Mouse (Mus musculus) embryonic facial prominence, embryonic 14.5 days (tissue): ENCODE measurements around the gene Prkrip1. TPM values are rescaled to one million over a fixed set of nuclear protein-coding genes. Genes with fewer than 3 reads are reported as not detected.

Experiments used
- ATAC-seq: fragments of 200-750 bp; cut with Nextera tagmentation; 2 replicates; pipeline ENCODE4 v1.8.0; 2017; ENCODE audit warnings: low read depth, moderate number of reproducible peaks, moderate TSS enrichment
- DNase-seq: peaks from one replicate; pipeline ENCODE4 v3.0.0-alpha.2; 2015; ENCODE audit warnings: low spot score
- H3K27ac ChIP-seq: fragments of 300-500 bp; sonication (generic); replicated peaks from 2 replicates; pipeline ENCODE4 v1.5.1; 2014; ENCODE audit warnings: low read depth, mild to moderate bottlenecking, low read length, moderate library complexity
- H3K27me3 ChIP-seq: fragments of 300-500 bp; sonication (generic); replicated peaks from 2 replicates; pipeline ENCODE4 v1.6.1; 2014; ENCODE audit warnings: low read length; ENCODE audit not compliant: control insufficient read depth, insufficient read depth
- H3K36me3 ChIP-seq: fragments of 300-500 bp; sonication (generic); 2 replicates; pipeline ENCODE4 v1.6.1; 2014; ENCODE audit warnings: low read length, mixed read lengths; ENCODE audit not compliant: control insufficient read depth, insufficient read depth
- H3K4me1 ChIP-seq: fragments of 300-500 bp; sonication (generic); 2 replicates; pipeline ENCODE4 v1.6.1; 2014; ENCODE audit warnings: antibody characterized with exemption, low read length; ENCODE audit not compliant: control insufficient read depth, insufficient read depth
- H3K4me2 ChIP-seq: fragments of 300-500 bp; sonication (generic); 2 replicates; pipeline ENCODE4 v1.6.1; 2014; ENCODE audit warnings: low read depth, mild to moderate bottlenecking, low read length, moderate library complexity, mixed read lengths
- H3K4me3 ChIP-seq: fragments of 300-500 bp; sonication (generic); 2 replicates; pipeline ENCODE4 v1.5.1; 2014; ENCODE audit warnings: low read depth, mild to moderate bottlenecking, low read length
- H3K9ac ChIP-seq: fragments of 300-500 bp; sonication (generic); 2 replicates; pipeline ENCODE4 v1.6.1; 2014; ENCODE audit warnings: low read depth, mild to moderate bottlenecking, low read length, moderate library complexity, mixed read lengths
- H3K9me3 ChIP-seq: fragments of 300-500 bp; sonication (generic); 2 replicates; pipeline ENCODE4 v1.6.1; 2016; ENCODE audit warnings: low read length; ENCODE audit not compliant: control insufficient read depth
- WGBS: fragments of 180-500 bp; shearing (Covaris S2); extraction: QIAGEN DNeasy Blood & Tissue Kit; methylation state at CpG from one replicate; pipeline ENCODE4 v1.1.7; 2014; 5-methylcytosine and 5-hydroxymethylcytosine counted together
- polyA plus RNA-seq: library from polyadenylated mRNA; unstranded; fragments of >200 nt; fragmentation: Nextera tagmentation; extraction: Ambion mirVana; gene quantifications from 2 replicates; pipeline ENCODE4 v1.2.1, GENCODE M21; 2014

The Prkrip1 gene
- polyA plus RNA-seq, 1 experiment from 2014 or later, result 52.0 TPM

GRCm38 (mm10) chr5:136240381-136240780, 41.6 kb upstream of the Prkrip1 start:
- H3K4me1 ChIP-seq, result peaks cover 14% of the 10 kb centered on the region
- no peak overlapping the region for H3K27ac ChIP-seq
- H3K27me3 ChIP-seq, result no peaks in the 10 kb centered on the region
- ATAC-seq (no peak), DNase-seq (no peak)
- H3K9me3 ChIP-seq, result no peaks in the 10 kb centered on the region
- H3K4me2 ChIP-seq, result no peak overlapping the region
- H3K9ac ChIP-seq, result no peak overlapping the region
- no peaks in the 10 kb centered on the region for H3K36me3 ChIP-seq
- 47% methylated on average over 1 of the region's 1 CpGs for WGBS
- no peak overlapping the region for H3K4me3 ChIP-seq

GRCm38 (mm10) chr5:136237607-136238006, 38.8 kb upstream of the Prkrip1 start:
- Histone ChIP-seq H3K9me3 (no peaks in the 10 kb centered on the region), H3K9ac (peak overlapping the region; percentile 42), H3K4me2 (peak overlapping the region; percentile 58), H3K36me3 (no peaks in the 10 kb centered on the region), H3K4me1 (peaks cover 8% of the 10 kb centered on the region), H3K4me3 (peak overlapping the region; percentile 32), H3K27me3 (no peaks in the 10 kb centered on the region), H3K27ac (no peak overlapping the region)
- ATAC-seq (no peak), DNase-seq (no peak)
- 4% methylated on average over 19 of the region's 19 CpGs for WGBS

GRCm38 (mm10) chr5:136236611-136237010, 37.8 kb upstream of the Prkrip1 start:
- no peaks in the 10 kb centered on the region for H3K9me3 ChIP-seq
- H3K4me1 ChIP-seq, result peaks cover 8% of the 10 kb centered on the region
- WGBS, result 77% methylated on average over 5 of the region's 5 CpGs
- ATAC-seq, result no peak
- H3K27me3 ChIP-seq, result no peaks in the 10 kb centered on the region
- DNase-seq, result no peak
- no peak overlapping the region for H3K9ac ChIP-seq
- no peak overlapping the region for H3K27ac ChIP-seq
- H3K36me3 ChIP-seq, result peaks cover under 1% of the 10 kb centered on the region; the same call in 1 of the 2 replicates
- no peak overlapping the region for H3K4me3 ChIP-seq
- no peak overlapping the region for H3K4me2 ChIP-seq

GRCm38 (mm10) chr5:136230348-136231035, 31.7 kb upstream of the Prkrip1 start:
- Histone ChIP-seq H3K27ac (0 out of 2 replicates have a peak overlapping the region, but pooled peaks have one; percentile 10), H3K9ac (no peak overlapping the region), H3K4me2 (no peak overlapping the region), H3K4me3 (no peak overlapping the region), H3K9me3 (no peaks in the 10 kb centered on the region), H3K27me3 (no peaks in the 10 kb centered on the region), H3K4me1 (no peaks in the 10 kb centered on the region), H3K36me3 (peaks cover 5% of the 10 kb centered on the region; the same call in 1 of the 2 replicates)
- DNase-seq, result peak; percentile 85
- 55% methylated on average over 4 of the region's 4 CpGs for WGBS
- peak; percentile 68; the same call in 1 of the 2 replicates for ATAC-seq

GRCm38 (mm10) chr5:136226246-136226876, 27.6 kb upstream of the Prkrip1 start:
- H3K4me2 ChIP-seq, result no peak overlapping the region
- no peak overlapping the region for H3K9ac ChIP-seq
- no peaks in the 10 kb centered on the region for H3K9me3 ChIP-seq
- no peak overlapping the region for H3K4me3 ChIP-seq
- ATAC-seq (no peak), DNase-seq (no peak)
- WGBS, result 86% methylated on average over 7 of the region's 7 CpGs
- no peak overlapping the region for H3K27ac ChIP-seq
- no peaks in the 10 kb centered on the region for H3K4me1 ChIP-seq
- no peaks in the 10 kb centered on the region for H3K27me3 ChIP-seq
- H3K36me3 ChIP-seq, result peaks cover 11% of the 10 kb centered on the region

GRCm38 (mm10) chr5:136218585-136218984, 19.8 kb upstream of the Prkrip1 start:
- H3K27ac ChIP-seq, result no peak overlapping the region
- no peak overlapping the region for H3K4me2 ChIP-seq
- H3K9ac ChIP-seq, result no peak overlapping the region
- ATAC-seq (no peak), DNase-seq (no peak)
- no peak overlapping the region for H3K4me3 ChIP-seq
- 0 out of 2 replicates have a peak, but pooled peaks cover 3% of the 10 kb centered on the region for H3K9me3 ChIP-seq
- H3K27me3 ChIP-seq, result no peaks in the 10 kb centered on the region
- H3K4me1 ChIP-seq, result no peaks in the 10 kb centered on the region
- WGBS, result 83% methylated on average over 10 of the region's 12 CpGs
- 0 out of 2 replicates have a peak, but pooled peaks cover 11% of the 10 kb centered on the region for H3K36me3 ChIP-seq

- no peak overlapping the region for H3K4me2 ChIP-seq
- no peak overlapping the region for H3K27ac ChIP-seq
- 65% methylated on average over 4 of the region's 4 CpGs for WGBS
- no peak for DNase-seq
- H3K9me3 ChIP-seq, result 0 out of 2 replicates have a peak, but pooled peaks cover 3% of the 10 kb centered on the region
- no peak for ATAC-seq
- no peaks in the 10 kb centered on the region for H3K4me1 ChIP-seq
- 0 out of 2 replicates have a peak, but pooled peaks cover 9% of the 10 kb centered on the region for H3K36me3 ChIP-seq
- no peaks in the 10 kb centered on the region for H3K27me3 ChIP-seq
- H3K4me3 ChIP-seq, result no peak overlapping the region
- no peak overlapping the region for H3K9ac ChIP-seq
Observed at GRCm38 (mm10) chr5:136217932-136218381, 19.2 kb upstream of the Prkrip1 start.

GRCm38 (mm10) chr5:136217004-136217665, 18.4 kb upstream of the Prkrip1 start:
- 81% methylated on average over 18 of the region's 18 CpGs for WGBS
- Histone ChIP-seq H3K27ac (no peak overlapping the region; the same call in 1 of the 2 replicates), H3K4me1 (no peaks in the 10 kb centered on the region), H3K9ac (no peak overlapping the region), H3K9me3 (0 out of 2 replicates have a peak, but pooled peaks cover 3% of the 10 kb centered on the region), H3K27me3 (no peaks in the 10 kb centered on the region), H3K4me3 (no peak overlapping the region), H3K4me2 (no peak overlapping the region), H3K36me3 (0 out of 2 replicates have a peak, but pooled peaks cover 9% of the 10 kb centered on the region)
- ATAC-seq (peak; percentile 58; the same call in 1 of the 2 replicates), DNase-seq (peak; percentile 57)
